Mouse (Mus musculus): ENCODE results near the gene Gm13289.
"Not testable (repeated sequence)": the region's sequence is repeated elsewhere in the genome, so short reads cannot be mapped to it uniquely, and the experiment has no call there.

Gene Gm13289

DNA sequence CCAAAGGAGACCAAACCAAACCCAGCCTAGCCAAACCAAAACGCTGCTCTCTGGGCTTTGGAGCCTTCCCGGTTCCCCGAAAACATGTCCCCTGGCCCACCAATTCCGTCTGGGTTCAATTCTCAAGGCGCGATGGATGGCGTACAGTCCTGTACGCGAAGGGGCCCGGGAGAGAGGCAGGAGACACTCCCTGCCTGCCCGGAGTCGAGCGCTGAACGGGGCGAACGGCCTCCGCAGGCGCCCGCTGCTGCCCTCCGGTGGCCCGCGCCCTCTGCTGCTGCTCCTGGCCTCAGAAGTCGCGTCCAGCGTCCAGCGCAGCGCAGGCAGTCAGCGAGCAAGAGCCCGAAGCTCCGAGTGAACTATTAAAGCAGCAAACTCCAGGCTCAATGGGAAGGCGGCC lies 5.6 kb downstream of the Gm13289 start:
- DNase-seq (ENCODE audit: low read depth, low spot score), result not testable (repeated sequence)

DNA sequence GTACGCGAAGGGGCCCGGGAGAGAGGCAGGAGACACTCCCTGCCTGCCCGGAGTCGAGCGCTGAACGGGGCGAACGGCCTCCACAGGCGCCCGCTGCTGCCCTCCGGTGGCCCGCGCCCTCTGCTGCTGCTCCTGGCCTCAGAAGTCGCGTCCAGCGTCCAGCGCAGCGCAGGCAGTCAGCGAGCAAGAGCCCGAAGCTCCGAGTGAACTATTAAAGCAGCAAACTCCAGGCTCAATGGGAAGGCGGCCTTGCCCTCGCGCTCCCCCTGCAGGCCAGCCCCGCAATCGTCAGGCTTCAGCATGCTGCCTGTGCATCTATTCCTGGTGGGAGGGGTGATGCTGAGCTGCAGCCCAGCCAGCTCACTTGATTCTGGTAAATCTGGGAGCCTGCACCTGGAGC lies 8.7 kb downstream of the Gm13289 start, which contains the start of gene Gm13276:
TSS of gene Gm13276 (plus strand) at position 301 of the 400 bp plus-strand sequence.
- DNase-seq (ENCODE audit: low read depth, low spot score), result not testable (repeated sequence)

DNA sequence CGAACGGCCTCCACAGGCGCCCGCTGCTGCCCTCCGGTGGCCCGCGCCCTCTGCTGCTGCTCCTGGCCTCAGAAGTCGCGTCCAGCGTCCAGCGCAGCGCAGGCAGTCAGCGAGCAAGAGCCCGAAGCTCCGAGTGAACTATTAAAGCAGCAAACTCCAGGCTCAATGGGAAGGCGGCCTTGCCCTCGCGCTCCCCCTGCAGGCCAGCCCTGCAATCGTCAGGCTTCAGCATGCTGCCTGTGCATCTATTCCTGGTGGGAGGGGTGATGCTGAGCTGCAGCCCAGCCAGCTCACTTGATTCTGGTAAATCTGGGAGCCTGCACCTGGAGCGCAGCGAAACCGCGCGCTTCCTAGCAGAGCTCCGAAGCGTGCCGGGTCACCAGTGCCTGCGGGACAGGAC lies 11.7 kb downstream of the Gm13289 start, which contains the start of gene Gm13277:
TSS of gene Gm13277 (plus strand) at position 231 of the 400 bp plus-strand sequence.
- not testable (repeated sequence) for DNase-seq (ENCODE audit: low read depth, low spot score)

DNA sequence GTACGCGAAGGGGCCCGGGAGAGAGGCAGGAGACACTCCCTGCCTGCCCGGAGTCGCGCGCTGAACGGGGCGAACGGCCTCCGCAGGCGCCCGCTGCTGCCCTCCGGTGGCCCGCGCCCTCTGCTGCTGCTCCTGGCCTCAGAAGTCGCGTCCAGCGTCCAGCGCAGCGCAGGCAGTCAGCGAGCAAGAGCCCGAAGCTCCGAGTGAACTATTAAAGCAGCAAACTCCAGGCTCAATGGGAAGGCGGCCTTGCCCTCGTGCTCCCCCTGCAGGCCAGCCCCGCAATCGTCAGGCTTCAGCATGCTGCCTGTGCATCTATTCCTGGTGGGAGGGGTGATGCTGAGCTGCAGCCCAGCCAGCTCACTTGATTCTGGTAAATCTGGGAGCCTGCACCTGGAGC lies 14.5 kb downstream of the Gm13289 start, which contains the start of gene Gm13278:
TSS of gene Gm13278 (plus strand) at position 301 of the 400 bp plus-strand sequence.
- not testable (repeated sequence) for DNase-seq (ENCODE audit: low read depth, low spot score)

DNA sequence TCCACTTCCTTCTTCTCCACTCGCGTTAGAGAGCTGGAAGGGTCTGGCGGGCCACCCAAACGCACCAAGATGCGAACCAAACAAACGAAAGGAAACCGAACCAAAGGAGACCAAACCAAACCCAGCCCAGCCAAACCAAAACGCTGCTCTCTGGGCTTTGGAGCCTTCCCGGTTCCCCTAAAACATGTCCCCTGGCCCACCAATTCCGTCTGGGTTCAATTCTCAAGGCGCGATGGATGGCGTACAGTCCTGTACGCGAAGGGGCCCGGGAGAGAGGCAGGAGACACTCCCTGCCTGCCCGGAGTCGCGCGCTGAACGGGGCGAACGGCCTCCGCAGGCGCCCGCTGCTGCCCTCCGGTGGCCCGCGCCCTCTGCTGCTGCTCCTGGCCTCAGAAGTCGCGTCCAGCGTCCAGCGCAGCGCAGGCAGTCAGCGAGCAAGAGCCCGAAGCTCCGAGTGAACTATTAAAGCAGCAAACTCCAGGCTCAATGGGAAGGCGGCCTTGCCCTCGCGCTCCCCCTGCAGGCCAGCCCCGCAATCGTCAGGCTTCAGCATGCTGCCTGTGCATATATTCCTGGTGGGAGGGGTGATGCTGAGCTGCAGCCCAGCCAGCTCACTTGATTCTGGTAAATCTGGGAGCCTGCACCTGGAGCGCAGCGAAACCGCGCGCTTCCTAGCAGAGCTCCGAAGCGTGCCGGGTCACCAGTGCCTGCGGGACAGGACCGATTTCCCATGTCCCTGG lies 17.4 kb downstream of the Gm13289 start, which contains the start of gene Gm13275:
TSS of gene Gm13275 (plus strand) at position 552 of the 740 bp plus-strand sequence.
- not testable (repeated sequence) for DNase-seq (ENCODE audit: low read depth, low spot score)

DNA sequence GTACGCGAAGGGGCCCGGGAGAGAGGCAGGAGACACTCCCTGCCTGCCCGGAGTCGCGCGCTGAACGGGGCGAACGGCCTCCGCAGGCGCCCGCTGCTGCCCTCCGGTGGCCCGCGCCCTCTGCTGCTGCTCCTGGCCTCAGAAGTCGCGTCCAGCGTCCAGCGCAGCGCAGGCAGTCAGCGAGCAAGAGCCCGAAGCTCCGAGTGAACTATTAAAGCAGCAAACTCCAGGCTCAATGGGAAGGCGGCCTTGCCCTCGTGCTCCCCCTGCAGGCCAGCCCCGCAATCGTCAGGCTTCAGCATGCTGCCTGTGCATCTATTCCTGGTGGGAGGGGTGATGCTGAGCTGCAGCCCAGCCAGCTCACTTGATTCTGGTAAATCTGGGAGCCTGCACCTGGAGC lies 20.4 kb downstream of the Gm13289 start, which contains the start of gene Gm13279:
TSS of gene Gm13279 (plus strand) at position 301 of the 400 bp plus-strand sequence.
- DNase-seq (ENCODE audit: low read depth, low spot score), result not testable (repeated sequence)

DNA sequence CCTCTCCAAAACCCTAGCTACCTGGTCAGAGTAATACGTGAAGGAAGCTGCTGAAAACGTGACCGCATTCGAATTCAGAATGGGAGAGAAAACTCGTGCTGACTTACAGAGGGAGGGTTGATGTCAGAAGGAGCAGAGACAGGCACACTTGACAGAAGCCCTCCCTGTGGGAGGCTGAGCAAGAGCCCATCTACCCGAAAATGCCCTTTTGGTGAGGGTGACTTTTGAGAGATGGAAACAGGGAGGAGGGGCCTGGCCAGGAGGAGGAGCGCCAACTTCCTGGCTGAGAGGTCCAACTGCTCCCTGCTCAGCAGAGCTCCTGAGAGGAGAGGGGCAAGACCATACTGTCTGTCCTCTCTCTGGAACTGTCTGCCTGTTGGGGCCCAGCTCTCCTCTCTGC lies 22.6 kb downstream of the Gm13289 start, which contains the start of gene Gm13285:
TSS of gene Gm13285 (plus strand) at position 301 of the 400 bp plus-strand sequence.
- DNase-seq (ENCODE audit: low read depth, low spot score), result not testable (repeated sequence)

DNA sequence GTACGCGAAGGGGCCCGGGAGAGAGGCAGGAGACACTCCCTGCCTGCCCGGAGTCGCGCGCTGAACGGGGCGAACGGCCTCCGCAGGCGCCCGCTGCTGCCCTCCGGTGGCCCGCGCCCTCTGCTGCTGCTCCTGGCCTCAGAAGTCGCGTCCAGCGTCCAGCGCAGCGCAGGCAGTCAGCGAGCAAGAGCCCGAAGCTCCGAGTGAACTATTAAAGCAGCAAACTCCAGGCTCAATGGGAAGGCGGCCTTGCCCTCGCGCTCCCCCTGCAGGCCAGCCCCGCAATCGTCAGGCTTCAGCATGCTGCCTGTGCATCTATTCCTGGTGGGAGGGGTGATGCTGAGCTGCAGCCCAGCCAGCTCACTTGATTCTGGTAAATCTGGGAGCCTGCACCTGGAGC lies 26.2 kb downstream of the Gm13289 start, which contains the start of gene Gm13287:
TSS of gene Gm13287 (plus strand) at position 301 of the 400 bp plus-strand sequence.
- DNase-seq (ENCODE audit: low read depth, low spot score), result not testable (repeated sequence)

DNA sequence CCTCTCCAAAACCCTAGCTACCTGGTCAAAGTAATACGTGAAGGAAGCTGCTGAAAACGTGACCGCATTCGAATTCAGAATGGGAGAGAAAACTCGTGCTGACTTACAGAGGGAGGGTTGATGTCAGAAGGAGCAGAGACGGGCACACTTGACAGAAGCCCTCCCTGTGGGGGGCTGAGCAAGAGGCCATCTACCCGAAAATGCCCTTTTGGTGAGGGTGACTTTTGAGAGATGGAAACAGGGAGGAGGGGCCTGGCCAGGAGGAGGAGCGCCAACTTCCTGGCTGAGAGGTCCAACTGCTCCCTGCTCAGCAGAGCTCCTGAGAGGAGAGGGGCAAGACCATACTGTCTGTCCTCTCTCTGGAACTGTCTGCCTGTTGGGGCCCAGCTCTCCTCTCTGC lies 28.5 kb downstream of the Gm13289 start, which contains the start of gene Gm13288:
TSS of gene Gm13288 (plus strand) at position 301 of the 400 bp plus-strand sequence.
- DNase-seq (ENCODE audit: low read depth, low spot score), result not testable (repeated sequence)

DNA sequence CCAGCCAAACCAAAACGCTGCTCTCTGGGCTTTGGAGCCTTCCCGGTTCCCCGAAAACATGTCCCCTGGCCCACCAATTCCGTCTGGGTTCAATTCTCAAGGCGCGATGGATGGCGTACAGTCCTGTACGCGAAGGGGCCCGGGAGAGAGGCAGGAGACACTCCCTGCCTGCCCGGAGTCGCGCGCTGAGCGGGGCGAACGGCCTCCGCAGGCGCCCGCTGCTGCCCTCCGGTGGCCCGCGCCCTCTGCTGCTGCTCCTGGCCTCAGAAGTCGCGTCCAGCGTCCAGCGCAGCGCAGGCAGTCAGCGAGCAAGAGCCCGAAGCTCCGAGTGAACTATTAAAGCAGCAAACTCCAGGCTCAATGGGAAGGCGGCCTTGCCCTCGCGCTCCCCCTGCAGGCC lies 29.0 kb downstream of the Gm13289 start:
- DNase-seq (ENCODE audit: low read depth, low spot score), result not testable (repeated sequence)

DNA sequence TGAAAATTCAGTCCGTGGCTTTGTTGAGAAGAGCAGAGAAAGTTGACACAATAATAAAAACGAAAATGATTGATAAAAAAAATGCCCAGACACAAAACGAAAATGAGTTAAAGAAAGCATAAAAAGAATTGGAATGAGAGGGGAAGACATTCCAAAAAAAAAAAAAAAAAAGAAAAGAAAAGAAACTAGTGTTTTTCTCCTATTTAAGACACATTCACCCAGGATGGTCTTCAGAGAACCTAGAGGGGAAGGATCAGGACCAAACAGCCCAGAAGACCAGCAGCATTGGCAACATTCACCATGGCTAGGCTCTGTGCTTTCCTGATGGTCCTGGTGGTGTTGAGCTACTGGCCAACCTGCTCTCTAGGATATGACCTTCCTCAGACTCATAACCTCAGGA lies 39.2 kb downstream of the Gm13289 start, which contains the start of gene Ifna7:
TSS of gene Ifna7 (plus strand) at position 301 of the 400 bp plus-strand sequence.
- no peak for DNase-seq (ENCODE audit: low read depth, low spot score)

DNA sequence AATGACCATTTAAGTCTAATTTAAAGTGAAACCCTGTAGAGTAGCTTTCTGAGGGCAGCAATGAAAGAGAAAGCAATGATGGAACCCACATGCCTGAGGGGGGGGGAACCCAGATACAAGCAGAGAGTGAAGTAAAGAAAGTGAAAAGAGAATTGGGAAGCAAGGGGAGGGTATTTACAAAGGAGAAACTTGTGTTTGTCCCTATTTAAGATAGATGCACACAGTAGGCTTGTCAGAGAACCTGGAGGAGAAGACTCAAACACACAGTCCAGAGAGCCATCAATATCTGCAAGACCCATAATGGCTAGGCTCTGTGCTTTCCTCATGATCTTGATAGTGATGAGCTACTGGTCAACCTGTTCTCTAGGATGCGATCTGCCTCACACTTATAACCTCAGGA lies 42.9 kb downstream of the Gm13289 start, which contains the start of gene Ifna11:
TSS of gene Ifna11 (plus strand) at position 301 of the 400 bp plus-strand sequence.
- no peak for DNase-seq (ENCODE audit: low read depth, low spot score)

DNA sequence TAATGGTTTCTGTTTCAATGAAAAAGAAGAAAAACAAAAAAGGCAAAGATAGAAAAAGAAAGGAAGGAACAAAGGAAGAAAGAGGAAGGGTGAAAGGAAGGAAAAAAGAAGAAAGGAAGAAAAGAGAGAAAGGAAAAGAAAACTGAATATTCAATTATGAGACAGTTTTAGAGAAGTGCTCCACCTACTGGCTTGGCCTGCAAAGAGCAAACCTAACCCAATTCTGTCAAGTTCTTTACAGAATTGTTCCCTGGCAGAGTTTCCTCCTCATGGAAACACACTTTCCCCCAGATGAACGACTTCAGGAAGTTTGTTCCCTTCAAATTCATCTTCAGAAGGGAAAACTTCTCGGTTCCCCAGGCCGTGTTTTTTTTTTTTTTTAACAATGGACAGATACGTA lies 46.3 kb downstream of the Gm13289 start:
- DNase-seq (ENCODE audit: low read depth, low spot score), result no peak

Measured in R1 (cell line).